Mouse (Mus musculus): ENCODE results near the gene Trpv2. TPM values are rescaled to one million over a fixed set of nuclear protein-coding genes. Genes with fewer than 3 reads are reported as not detected.

Gene Trpv2
- polyA plus RNA-seq, 1 experiment from 2014 or later, result 13.4 TPM

GRCm38 (mm10) chr11:62637806-62638205 is 63.5 kb downstream of the Trpv2 start:
- Histone ChIP-seq H3K4me2 (no peak overlapping the region), H3K4me1 (peaks cover 14% of the 10 kb centered on the region), H3K27ac (no peak overlapping the region), H3K4me3 (replicated peaks) (no peak overlapping the region), H3K9me3 (no peaks in the 10 kb centered on the region), H3K9ac (no peak overlapping the region), H3K27me3 (replicated peaks) (no peaks in the 10 kb centered on the region), H3K36me3 (no peaks in the 10 kb centered on the region)
- WGBS, result 85% methylated on average over 6 of the region's 6 CpGs
- ATAC-seq (ENCODE audit: insufficient read depth, low FRiP score, low read depth), result no peak

DNA sequence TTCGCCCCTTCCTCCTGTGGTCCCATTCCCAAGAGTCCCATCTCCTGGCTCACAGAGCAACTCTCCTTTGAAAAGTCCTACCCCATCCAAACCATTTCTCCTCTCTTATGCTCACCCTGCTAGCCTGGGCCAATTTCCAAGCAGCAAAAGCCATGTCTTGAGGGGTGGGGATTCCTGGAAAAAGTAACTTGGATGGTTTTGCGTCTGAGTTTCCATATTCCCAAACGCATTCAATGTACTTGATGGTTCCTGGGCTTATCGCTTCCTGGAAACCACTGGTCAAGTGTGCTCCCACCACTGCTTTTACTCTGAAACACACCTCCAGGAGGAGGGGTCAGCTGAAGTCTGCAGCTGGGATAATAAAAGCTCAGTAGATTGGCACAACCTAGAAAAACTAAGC is 64.1 kb downstream of the Trpv2 start:
- Histone ChIP-seq H3K4me1 (peaks cover 19% of the 10 kb centered on the region), H3K27ac (no peak overlapping the region), H3K27me3 (replicated peaks) (no peaks in the 10 kb centered on the region), H3K4me2 (no peak overlapping the region), H3K4me3 (replicated peaks) (no peak overlapping the region), H3K9me3 (no peaks in the 10 kb centered on the region), H3K9ac (no peak overlapping the region), H3K36me3 (no peaks in the 10 kb centered on the region)
- no peak for ATAC-seq (ENCODE audit: insufficient read depth, low FRiP score, low read depth)
- 83% methylated on average over 4 of the region's 4 CpGs for WGBS

DNA sequence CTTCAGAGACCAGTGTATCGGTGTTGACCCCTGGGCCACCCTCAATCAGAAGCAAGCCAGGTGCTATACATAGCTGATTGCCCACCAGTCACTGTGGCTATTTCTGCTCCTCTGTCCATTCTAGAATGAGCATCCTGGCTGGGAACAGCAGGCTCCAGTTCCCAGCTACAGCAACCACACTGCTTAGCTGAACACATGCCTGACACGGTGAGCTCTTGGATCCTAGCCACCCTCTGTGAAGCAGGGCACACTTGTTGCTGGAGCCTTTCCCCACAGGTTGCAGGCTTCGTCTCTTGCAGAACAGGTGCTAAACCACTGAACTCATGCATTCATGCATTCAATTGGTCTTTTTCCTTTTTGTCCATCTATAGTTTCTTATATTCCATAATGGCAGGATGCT is 66.1 kb downstream of the Trpv2 start:
- no peaks in the 10 kb centered on the region for H3K36me3 ChIP-seq
- no peak overlapping the region for H3K9ac ChIP-seq
- WGBS, result 68% methylated on average over 3 of the region's 3 CpGs
- H3K4me3 ChIP-seq (replicated peaks), result no peak overlapping the region
- no peak for ATAC-seq (ENCODE audit: insufficient read depth, low FRiP score, low read depth)
- H3K4me2 ChIP-seq, result no peak overlapping the region
- no peaks in the 10 kb centered on the region for H3K9me3 ChIP-seq
- no peaks in the 10 kb centered on the region for H3K27me3 ChIP-seq (replicated peaks)
- peaks cover 38% of the 10 kb centered on the region for H3K4me1 ChIP-seq
- no peak overlapping the region for H3K27ac ChIP-seq

DNA sequence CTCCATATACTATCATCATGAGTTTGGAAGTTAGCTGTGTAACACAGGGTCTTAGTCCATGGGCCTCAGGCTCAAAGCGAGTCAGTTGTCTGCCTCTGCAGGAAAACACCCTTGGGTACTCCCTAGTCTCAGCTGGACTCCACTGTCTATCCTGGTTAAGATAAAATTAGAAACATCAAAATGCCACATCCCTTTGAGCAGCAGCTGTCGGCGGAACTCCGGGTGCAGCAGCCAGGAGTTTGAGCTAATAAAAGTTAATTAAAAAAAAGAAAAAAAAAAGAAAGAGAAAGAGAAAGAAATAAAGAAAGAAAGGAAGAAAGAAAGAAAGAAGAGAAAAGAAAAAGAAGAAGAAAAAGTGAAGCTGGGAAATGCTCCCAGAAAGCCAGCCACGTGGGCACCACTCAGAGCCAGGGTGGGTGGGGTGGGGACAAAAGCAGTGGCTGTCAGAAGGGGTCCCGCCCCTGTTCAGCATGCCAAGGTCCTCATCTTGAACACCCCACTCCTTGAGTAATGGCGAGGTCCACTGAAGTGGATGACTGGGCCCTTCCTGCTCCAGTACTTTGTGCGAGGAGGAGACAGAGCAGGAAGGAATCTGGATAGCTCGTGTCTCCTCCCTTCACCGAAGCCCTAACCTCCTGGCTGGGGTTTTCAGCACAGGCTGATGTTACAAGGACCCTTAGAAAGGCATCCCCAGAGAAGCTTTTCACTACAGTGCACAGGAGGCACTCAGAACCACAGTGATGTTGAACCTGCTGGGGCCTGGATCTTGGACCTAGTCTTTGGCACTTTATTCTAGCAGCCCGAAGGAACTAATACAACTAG is 67.9 kb downstream of the Trpv2 start:
- H3K27ac ChIP-seq, result no peak overlapping the region
- no peak for ATAC-seq (ENCODE audit: insufficient read depth, low FRiP score, low read depth)
- no peak overlapping the region for H3K9ac ChIP-seq
- peaks cover 43% of the 10 kb centered on the region for H3K4me1 ChIP-seq
- no peak overlapping the region for H3K4me2 ChIP-seq
- H3K36me3 ChIP-seq, result no peaks in the 10 kb centered on the region
- H3K9me3 ChIP-seq, result no peaks in the 10 kb centered on the region
- 62% methylated on average over 11 of the region's 11 CpGs for WGBS
- no peaks in the 10 kb centered on the region for H3K27me3 ChIP-seq (replicated peaks)
- H3K4me3 ChIP-seq (replicated peaks), result no peak overlapping the region

DNA sequence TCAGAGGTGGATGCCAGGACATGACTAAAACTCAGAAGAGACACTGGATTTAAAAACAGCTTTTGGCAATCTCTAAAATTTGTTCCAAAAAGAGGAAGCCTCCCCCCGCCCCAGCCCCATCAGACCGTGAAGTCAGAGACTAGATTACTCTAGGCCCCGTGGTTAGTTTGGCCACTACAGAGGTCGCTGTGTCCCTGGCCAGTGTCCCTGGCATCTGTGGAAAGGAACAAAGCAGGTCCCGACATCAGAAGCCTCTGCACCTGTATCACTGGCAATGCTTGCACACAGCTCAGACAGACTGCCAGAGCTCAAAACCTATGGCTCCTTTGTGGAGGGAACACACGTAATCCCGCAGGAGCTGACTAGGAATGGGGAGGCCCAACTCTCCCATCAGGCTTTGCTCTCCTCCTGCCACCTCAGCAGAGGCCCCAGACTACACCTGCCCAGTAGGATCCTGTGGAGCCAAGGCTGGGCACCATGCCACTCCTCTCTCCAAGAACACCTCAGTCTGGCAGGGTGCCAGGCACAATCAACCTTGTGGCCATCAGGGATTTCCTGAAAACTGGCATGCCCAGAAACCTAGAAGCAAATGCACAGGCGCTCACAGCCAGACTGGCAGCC is 68.8 kb downstream of the Trpv2 start:
- no peak overlapping the region for H3K4me2 ChIP-seq
- H3K9me3 ChIP-seq, result no peaks in the 10 kb centered on the region
- H3K4me1 ChIP-seq, result peaks cover 48% of the 10 kb centered on the region
- H3K9ac ChIP-seq, result no peak overlapping the region
- H3K36me3 ChIP-seq, result no peaks in the 10 kb centered on the region
- peak overlapping the region; percentile 35 for H3K27ac ChIP-seq
- WGBS, result 70% methylated on average over 8 of the region's 8 CpGs
- H3K27me3 ChIP-seq (replicated peaks), result no peaks in the 10 kb centered on the region
- peak; percentile 47; the same call in 1 of the 2 replicates for ATAC-seq (ENCODE audit: insufficient read depth, low FRiP score, low read depth)
- no peak overlapping the region for H3K4me3 ChIP-seq (replicated peaks)

GRCm38 (mm10) chr11:62643681-62644363 is 69.5 kb downstream of the Trpv2 start:
- ATAC-seq (ENCODE audit: insufficient read depth, low FRiP score, low read depth), result no peak
- H3K4me3 ChIP-seq (replicated peaks), result no peak overlapping the region
- H3K36me3 ChIP-seq, result no peaks in the 10 kb centered on the region
- no peaks in the 10 kb centered on the region for H3K27me3 ChIP-seq (replicated peaks)
- peak overlapping the region; percentile 35; the same call in 1 of the 2 replicates for H3K27ac ChIP-seq
- 81% methylated on average over 10 of the region's 10 CpGs for WGBS
- no peaks in the 10 kb centered on the region for H3K9me3 ChIP-seq
- no peak overlapping the region for H3K4me2 ChIP-seq
- peaks cover 48% of the 10 kb centered on the region for H3K4me1 ChIP-seq
- H3K9ac ChIP-seq, result no peak overlapping the region

DNA sequence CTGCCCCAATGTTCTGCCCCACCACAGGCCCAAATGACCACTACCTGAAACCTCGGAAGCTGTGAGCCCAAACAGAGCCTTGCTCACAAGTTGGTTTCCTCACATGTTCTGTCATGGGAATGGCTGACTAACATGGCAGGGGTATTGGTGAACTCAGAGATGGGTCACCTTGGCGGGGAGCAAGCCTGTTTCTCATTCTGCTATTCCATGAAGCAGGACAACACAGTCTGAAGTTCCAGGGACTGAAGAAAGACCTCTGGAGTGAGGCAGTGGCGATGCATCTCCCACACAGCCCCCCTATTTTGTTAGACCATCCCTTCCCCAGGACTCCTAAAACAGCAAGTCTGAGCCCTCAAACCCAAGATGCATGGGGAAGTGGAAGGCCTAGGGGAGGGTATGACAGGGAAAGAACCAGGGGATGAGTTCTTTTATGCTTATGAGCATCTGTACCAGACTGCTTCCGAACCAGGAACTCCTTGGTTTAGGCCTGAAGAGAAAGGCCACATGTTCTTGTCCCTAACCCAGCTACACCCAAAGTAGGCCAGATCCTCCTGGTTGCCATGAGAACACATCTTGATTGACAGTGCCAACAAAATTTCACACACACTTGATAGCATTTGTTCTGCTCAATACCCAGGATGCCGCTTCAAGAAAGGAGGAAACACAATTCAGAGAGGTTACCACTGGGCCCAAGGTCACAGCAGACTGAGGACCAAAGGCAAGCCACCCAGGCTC is 70.5 kb downstream of the Trpv2 start:
- no peak for ATAC-seq (ENCODE audit: insufficient read depth, low FRiP score, low read depth)
- Histone ChIP-seq H3K27ac (no peak overlapping the region), H3K4me3 (replicated peaks) (no peak overlapping the region), H3K4me1 (peaks cover 48% of the 10 kb centered on the region), H3K36me3 (no peaks in the 10 kb centered on the region), H3K9ac (no peak overlapping the region), H3K9me3 (no peaks in the 10 kb centered on the region), H3K27me3 (replicated peaks) (no peaks in the 10 kb centered on the region), H3K4me2 (no peak overlapping the region)
- 89% methylated on average over 5 of the region's 5 CpGs for WGBS

- H3K4me1 ChIP-seq, result peaks cover 48% of the 10 kb centered on the region
- ATAC-seq (ENCODE audit: insufficient read depth, low FRiP score, low read depth), result no peak
- H3K27ac ChIP-seq, result peak overlapping the region; percentile 44
- H3K9ac ChIP-seq, result no peak overlapping the region
- H3K4me2 ChIP-seq, result peak overlapping the region; percentile 91
- no peaks in the 10 kb centered on the region for H3K36me3 ChIP-seq
- H3K27me3 ChIP-seq (replicated peaks), result no peaks in the 10 kb centered on the region
- H3K9me3 ChIP-seq, result no peaks in the 10 kb centered on the region
- WGBS, result 75% methylated on average over 4 of the region's 4 CpGs
- H3K4me3 ChIP-seq (replicated peaks), result no peak overlapping the region
Observed at GRCm38 (mm10) chr11:62645337-62645675, 71.0 kb downstream of the Trpv2 start.

- no peak overlapping the region for H3K9ac ChIP-seq
- peak overlapping the region; percentile 44 for H3K27ac ChIP-seq
- no peak for ATAC-seq (ENCODE audit: insufficient read depth, low FRiP score, low read depth)
- H3K4me1 ChIP-seq, result peaks cover 48% of the 10 kb centered on the region
- 12% methylated on average over 8 of the region's 8 CpGs for WGBS
- no peaks in the 10 kb centered on the region for H3K9me3 ChIP-seq
- H3K27me3 ChIP-seq (replicated peaks), result no peaks in the 10 kb centered on the region
- H3K4me3 ChIP-seq (replicated peaks), result peak overlapping the region; percentile 16
- no peaks in the 10 kb centered on the region for H3K36me3 ChIP-seq
- H3K4me2 ChIP-seq, result peak overlapping the region; percentile 91
Observed at GRCm38 (mm10) chr11:62645732-62646494, 71.6 kb downstream of the Trpv2 start.

GRCm38 (mm10) chr11:62646495-62646843 is 72.2 kb downstream of the Trpv2 start:
- H3K36me3 ChIP-seq, result no peaks in the 10 kb centered on the region
- peak overlapping the region; percentile 16 for H3K4me3 ChIP-seq (replicated peaks)
- no peaks in the 10 kb centered on the region for H3K27me3 ChIP-seq (replicated peaks)
- H3K9ac ChIP-seq, result no peak overlapping the region
- H3K4me1 ChIP-seq, result peaks cover 48% of the 10 kb centered on the region
- H3K27ac ChIP-seq, result peak overlapping the region; percentile 44
- ATAC-seq (ENCODE audit: insufficient read depth, low FRiP score, low read depth), result no peak
- H3K4me2 ChIP-seq, result peak overlapping the region; percentile 91
- 26% methylated on average over 4 of the region's 4 CpGs for WGBS
- no peaks in the 10 kb centered on the region for H3K9me3 ChIP-seq

- H3K9me3 ChIP-seq, result no peaks in the 10 kb centered on the region
- H3K4me1 ChIP-seq, result peaks cover 48% of the 10 kb centered on the region
- WGBS, result 51% methylated on average over 7 of the region's 7 CpGs
- ATAC-seq (ENCODE audit: insufficient read depth, low FRiP score, low read depth), result no peak
- H3K27ac ChIP-seq, result peak overlapping the region; percentile 44; the same call in 1 of the 2 replicates
- H3K36me3 ChIP-seq, result no peaks in the 10 kb centered on the region
- H3K4me3 ChIP-seq (replicated peaks), result peak overlapping the region; percentile 76
- peak overlapping the region; percentile 91 for H3K4me2 ChIP-seq
- no peaks in the 10 kb centered on the region for H3K27me3 ChIP-seq (replicated peaks)
- H3K9ac ChIP-seq, result no peak overlapping the region
Observed at GRCm38 (mm10) chr11:62646958-62647515, 72.8 kb downstream of the Trpv2 start.
